Mouse (Mus musculus) testis, adult 2 months (tissue): Measurements from ENCODE around the gene Prpf4b.
"Not testable (repeated sequence)": the region's sequence is repeated elsewhere in the genome, so short reads cannot be mapped to it uniquely, and the experiment has no call there.

Experiments
- CTCF ChIP-seq: fragments of 200-500 bp; IDR thresholded peaks from 2 replicates; pipeline ENCODE4 v1.5.1; 2012; ENCODE audit warnings: low read depth, mild to moderate bottlenecking, inconsistent platforms, low read length, moderate library complexity; ENCODE audit not compliant: control insufficient read depth, insufficient read depth, insufficient replicate concordance
- POLR2A ChIP-seq: fragments of 200-500 bp; IDR thresholded peaks from 2 replicates; pipeline ENCODE4 v1.6.1; 2012; ENCODE audit warnings: low read depth, mild to moderate bottlenecking, inconsistent platforms, low read length, moderate library complexity; ENCODE audit not compliant: control insufficient read depth

DNA sequence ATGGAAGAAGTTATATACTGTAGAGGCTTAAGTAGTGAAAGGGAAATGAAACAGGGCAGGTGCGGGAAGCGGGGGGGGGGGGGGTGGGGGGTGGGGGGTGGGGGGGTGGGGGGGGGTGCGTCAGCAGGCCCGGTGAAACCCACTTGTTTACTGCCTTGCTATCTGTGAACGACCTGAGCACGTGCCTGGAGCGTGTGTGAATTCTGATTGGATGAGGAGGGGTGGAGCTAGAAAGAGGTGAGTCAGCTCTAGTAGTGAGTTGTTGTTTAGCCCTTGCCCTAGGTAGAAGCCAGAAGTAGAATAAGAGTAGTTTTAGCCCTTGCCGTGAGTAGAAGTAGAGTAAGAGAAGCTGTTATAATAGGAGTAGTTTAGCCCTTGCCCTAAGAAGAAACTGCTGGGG is 13.9 kb upstream of the Prpf4b start:
- TF ChIP-seq CTCF, POLR2A: not testable (repeated sequence)
